Mouse (Mus musculus): Measurements from ENCODE around the gene Slamf7. TPM values are rescaled to one million over a fixed set of nuclear protein-coding genes. Genes with fewer than 3 reads are reported as not detected.

Slamf7 gene
- total and polyA plus RNA-seq, 2 experiments from 2014 or later, result 0.05 TPM; not detected in 1

- Histone ChIP-seq H3K27me3 (ENCODE audit: insufficient read depth, low read length) (no peaks in the 10 kb centered on the region), H3K9me3 (ENCODE audit: low read length) (no peaks in the 10 kb centered on the region), H3K9ac (no peak overlapping the region), H3K4me2 (ENCODE audit: low read depth) (no peak overlapping the region), H3K36me3 (ENCODE audit: insufficient read depth) (no peaks in the 10 kb centered on the region), H3K4me3 (ENCODE audit: low read depth, low read length) (no peak overlapping the region), H3K27ac (ENCODE audit: low read depth, low read length) (no peak overlapping the region), H3K4me1 (ENCODE audit: insufficient read depth) (no peaks in the 10 kb centered on the region)
- 81% methylated on average over 3 of the region's 3 CpGs for WGBS
- DNase-seq, result no peak
- ATAC-seq, result no peak
- no peak for TF ChIP-seq CTCF (IDR thresholded peaks at IDR 0.05; ENCODE audit: low read depth)
Measured at GRCm38 (mm10) chr1:171627801-171628200, 25.0 kb downstream of the Slamf7 start.

- no peaks in the 10 kb centered on the region for H3K36me3 ChIP-seq (ENCODE audit: insufficient read depth)
- no peaks in the 10 kb centered on the region for H3K4me1 ChIP-seq (ENCODE audit: insufficient read depth)
- 91% methylated on average over 6 of the region's 6 CpGs for WGBS
- no peak overlapping the region for H3K27ac ChIP-seq (ENCODE audit: low read depth, low read length)
- DNase-seq, result no peak
- no peak overlapping the region for H3K9ac ChIP-seq
- no peak overlapping the region for H3K4me3 ChIP-seq (ENCODE audit: low read depth, low read length)
- H3K27me3 ChIP-seq (ENCODE audit: insufficient read depth, low read length), result no peaks in the 10 kb centered on the region
- H3K4me2 ChIP-seq (ENCODE audit: low read depth), result no peak overlapping the region
- ATAC-seq, result no peak
- TF ChIP-seq CTCF (IDR thresholded peaks at IDR 0.05; ENCODE audit: low read depth), result no peak
- no peaks in the 10 kb centered on the region for H3K9me3 ChIP-seq (ENCODE audit: low read length)
Measured at GRCm38 (mm10) chr1:171620091-171620490, 32.7 kb downstream of the Slamf7 start.

- H3K9me3 ChIP-seq (ENCODE audit: low read length), result no peaks in the 10 kb centered on the region
- ATAC-seq (no peak), DNase-seq (no peak)
- no peaks in the 10 kb centered on the region for H3K27me3 ChIP-seq (ENCODE audit: insufficient read depth, low read length)
- WGBS, result 79% methylated on average over 3 of the region's 3 CpGs
- H3K4me1 ChIP-seq (ENCODE audit: insufficient read depth), result no peaks in the 10 kb centered on the region
- no peak overlapping the region for H3K27ac ChIP-seq (ENCODE audit: low read depth, low read length)
- no peak overlapping the region for H3K4me3 ChIP-seq (ENCODE audit: low read depth, low read length)
- H3K36me3 ChIP-seq (ENCODE audit: insufficient read depth), result no peaks in the 10 kb centered on the region
- H3K9ac ChIP-seq, result no peak overlapping the region
- no peak overlapping the region for H3K4me2 ChIP-seq (ENCODE audit: low read depth)
- no peak for TF ChIP-seq CTCF (IDR thresholded peaks at IDR 0.05; ENCODE audit: low read depth)
Measured at GRCm38 (mm10) chr1:171619645-171620044, 33.2 kb downstream of the Slamf7 start.

GRCm38 (mm10) chr1:171619001-171619400, 33.8 kb downstream of the Slamf7 start:
- no peak overlapping the region for H3K4me3 ChIP-seq (ENCODE audit: low read depth, low read length)
- H3K4me2 ChIP-seq (ENCODE audit: low read depth), result no peak overlapping the region
- 86% methylated on average over 8 of the region's 8 CpGs for WGBS
- no peaks in the 10 kb centered on the region for H3K36me3 ChIP-seq (ENCODE audit: insufficient read depth)
- H3K4me1 ChIP-seq (ENCODE audit: insufficient read depth), result no peaks in the 10 kb centered on the region
- no peaks in the 10 kb centered on the region for H3K27me3 ChIP-seq (ENCODE audit: insufficient read depth, low read length)
- TF ChIP-seq CTCF (IDR thresholded peaks at IDR 0.05; ENCODE audit: low read depth), result no peak
- no peaks in the 10 kb centered on the region for H3K9me3 ChIP-seq (ENCODE audit: low read length)
- H3K9ac ChIP-seq, result no peak overlapping the region
- DNase-seq, result no peak
- no peak overlapping the region for H3K27ac ChIP-seq (ENCODE audit: low read depth, low read length)
- ATAC-seq, result no peak

- no peak overlapping the region for H3K4me2 ChIP-seq (ENCODE audit: low read depth)
- H3K36me3 ChIP-seq (ENCODE audit: insufficient read depth), result no peaks in the 10 kb centered on the region
- 76% methylated on average over 11 of the region's 11 CpGs for WGBS
- ATAC-seq (no peak), DNase-seq (no peak)
- TF ChIP-seq CTCF (IDR thresholded peaks at IDR 0.05; ENCODE audit: low read depth), result no peak
- no peak overlapping the region for H3K4me3 ChIP-seq (ENCODE audit: low read depth, low read length)
- no peak overlapping the region for H3K27ac ChIP-seq (ENCODE audit: low read depth, low read length)
- no peaks in the 10 kb centered on the region for H3K4me1 ChIP-seq (ENCODE audit: insufficient read depth)
- H3K9ac ChIP-seq, result no peak overlapping the region
- no peaks in the 10 kb centered on the region for H3K9me3 ChIP-seq (ENCODE audit: low read length)
- H3K27me3 ChIP-seq (ENCODE audit: insufficient read depth, low read length), result no peaks in the 10 kb centered on the region
Measured at GRCm38 (mm10) chr1:171616881-171617515, 35.8 kb downstream of the Slamf7 start.

- TF ChIP-seq CTCF (IDR thresholded peaks at IDR 0.05; ENCODE audit: low read depth), result no peak
- Histone ChIP-seq H3K9me3 (ENCODE audit: low read length) (no peaks in the 10 kb centered on the region), H3K4me3 (ENCODE audit: low read depth, low read length) (no peak overlapping the region), H3K27ac (ENCODE audit: low read depth, low read length) (no peak overlapping the region), H3K27me3 (ENCODE audit: insufficient read depth, low read length) (no peaks in the 10 kb centered on the region), H3K4me1 (ENCODE audit: insufficient read depth) (no peaks in the 10 kb centered on the region), H3K9ac (no peak overlapping the region), H3K36me3 (ENCODE audit: insufficient read depth) (no peaks in the 10 kb centered on the region), H3K4me2 (ENCODE audit: low read depth) (no peak overlapping the region)
- DNase-seq (no peak), ATAC-seq (no peak)
- 44% methylated on average over 2 of the region's 2 CpGs for WGBS
Measured at GRCm38 (mm10) chr1:171613962-171614361, 38.9 kb downstream of the Slamf7 start.

- WGBS, result 52% methylated on average over 1 of the region's 1 CpGs
- no peak for ATAC-seq
- no peak overlapping the region for H3K27ac ChIP-seq (ENCODE audit: low read depth, low read length)
- H3K27me3 ChIP-seq (ENCODE audit: insufficient read depth, low read length), result no peaks in the 10 kb centered on the region
- peak; percentile 10 for DNase-seq
- H3K4me1 ChIP-seq (ENCODE audit: insufficient read depth), result no peaks in the 10 kb centered on the region
- H3K36me3 ChIP-seq (ENCODE audit: insufficient read depth), result no peaks in the 10 kb centered on the region
- no peaks in the 10 kb centered on the region for H3K9me3 ChIP-seq (ENCODE audit: low read length)
- TF ChIP-seq CTCF (IDR thresholded peaks at IDR 0.05; ENCODE audit: low read depth), result peak; percentile 46; the same call in 1 of the 2 replicates
- H3K4me2 ChIP-seq (ENCODE audit: low read depth), result no peak overlapping the region
- no peak overlapping the region for H3K9ac ChIP-seq
- H3K4me3 ChIP-seq (ENCODE audit: low read depth, low read length), result no peak overlapping the region
Measured at GRCm38 (mm10) chr1:171610781-171611180, 42.1 kb downstream of the Slamf7 start.

Measured in forebrain, postnatal 0 days (tissue).